Mouse (Mus musculus) left cerebral cortex, postnatal 36 days (tissue): ENCODE data around the gene Phf1. TPM values are rescaled to one million over a fixed set of nuclear protein-coding genes. Genes with fewer than 3 reads are reported as not detected.
A peak's percentile ranks its signal among the peaks of the same experiment; 100 is the strongest.
"Not testable (repeated sequence)": the region's sequence is repeated elsewhere in the genome, so short reads cannot be mapped to it uniquely, and the experiment has no call there.

Experiments
- DNase-seq, 2 experiments: peaks; one replicate each; pipeline ENCODE4 v3.0.0; 2021 to 2022; ENCODE audit warnings: low spot score in 2 of 2, mixed read lengths in 1 of 2
- intact Hi-C: fragments of 180-260 bp; cut with DNase I; formaldehyde crosslinking; loops from one replicate; pipeline ENCODE4 v1.15.1; 2025
- total RNA-seq, 2 experiments: library from RNA; stranded (reverse); gene quantifications; 2 replicates each; pipeline ENCODE4 v1.2.3; 2021

Gene Phf1
- total RNA-seq = 10 to 100 TPM; 28.9 to 30.8 TPM

GRCm38 (mm10) chr17:26932839-26933398 is at the start of gene Phf1:
Gene Phf1, plus strand, starts transcription at chr17:26933052.
- peak; percentile 95 to 96 for DNase-seq
- intact Hi-C loops = loop anchor here (10.0 kb wide), 1 partner anchor 192 kb away; no protein-coding TSS in a partner anchor

GRCm38 (mm10) chr17:26883585-26883984 is 49.3 kb upstream of the Phf1 start:
- no peak for DNase-seq
- intact Hi-C loops = no loop called here

GRCm38 (mm10) chr17:26884995-26885926 is 47.6 kb upstream of the Phf1 start:
- peak; percentile 46 to 50 for DNase-seq
- intact Hi-C loops = loop anchor here (2.0 to 5.0 kb wide), 3 partner anchors 103 to 423 kb away; partner anchors contain the start of genes Atp6v0e and Bnip1

GRCm38 (mm10) chr17:26886047-26886749 is 46.7 kb upstream of the Phf1 start:
- intact Hi-C loops = loop anchor here (5.0 kb wide), 2 partner anchors 104 to 424 kb away; partner anchors contain the start of gene Bnip1
- peak; percentile 85 to 86 for DNase-seq

GRCm38 (mm10) chr17:26887926-26888325 is 44.9 kb upstream of the Phf1 start:
- intact Hi-C loops = loop anchor here (5.0 kb wide), 2 partner anchors 106 to 426 kb away; partner anchors contain the start of gene Bnip1
- no peak for DNase-seq

GRCm38 (mm10) chr17:26892635-26893375 is 40.0 kb upstream of the Phf1 start:
- intact Hi-C loops = no loop called here
- no peak for DNase-seq

- DNase-seq = no peak
- intact Hi-C loops = no loop called here
Measured at GRCm38 (mm10) chr17:26893492-26893891, 39.4 kb upstream of the Phf1 start.

GRCm38 (mm10) chr17:26894342-26894741 is 38.5 kb upstream of the Phf1 start:
- peak; percentile 40 to 42 for DNase-seq
- intact Hi-C loops = no loop called here

- DNase-seq = no peak
- intact Hi-C loops = no loop called here
Measured at GRCm38 (mm10) chr17:26895578-26895977, 37.3 kb upstream of the Phf1 start.

- DNase-seq = no peak
- intact Hi-C loops = no loop called here
Measured at GRCm38 (mm10) chr17:26900916-26901315, 31.9 kb upstream of the Phf1 start.

GRCm38 (mm10) chr17:26904320-26904719 is 28.5 kb upstream of the Phf1 start:
- intact Hi-C loops = no loop called here

GRCm38 (mm10) chr17:26907506-26907905 is 25.3 kb upstream of the Phf1 start:
- DNase-seq, intact Hi-C loops: not testable (repeated sequence)

More at GRCm38 (mm10) chr17:26904320-26904719, 28.5 kb upstream of the Phf1 start:
- DNase-seq = no peak

- intact Hi-C loops = no loop called here
- DNase-seq = no peak
Measured at GRCm38 (mm10) chr17:26915248-26915647, 17.6 kb upstream of the Phf1 start.

- peak; percentile 99 for DNase-seq
- intact Hi-C loops = no loop called here
Measured at GRCm38 (mm10) chr17:26916711-26917482, 16.0 kb upstream of the Phf1 start, which contains the start of gene Kifc5b. Gene Kifc5b, plus strand, starts transcription at chr17:26917091.

- intact Hi-C loops, DNase-seq: not testable (repeated sequence)
Measured at GRCm38 (mm10) chr17:26917560-26917959, 15.3 kb upstream of the Phf1 start.

- DNase-seq = no peak
- intact Hi-C loops = no loop called here
Measured at GRCm38 (mm10) chr17:26918343-26918742, 14.5 kb upstream of the Phf1 start.

GRCm38 (mm10) chr17:26919516-26919915 is 13.3 kb upstream of the Phf1 start:
- intact Hi-C loops, DNase-seq: not testable (repeated sequence)

GRCm38 (mm10) chr17:26922368-26922767 is 10.5 kb upstream of the Phf1 start:
- DNase-seq, intact Hi-C loops: not testable (repeated sequence)
